ENCODE assay signal across 29 mouse cellular contexts in genomic region chr12:40273339-40273738, GRCm38 (mm10). TPM values are rescaled to one million over a fixed set of nuclear protein-coding genes. Genes with fewer than 3 reads are reported as not detected.
DNase-seq lines count a peak whose midpoint lies in the region; ATAC-seq and TF ChIP-seq lines count a peak whose summit lies in the region.
"Had no signal": no experiment of that assay in that cellular context is flagged by ENCODE, and none has a peak within 500 bp of the region (broad histone marks: within the 10 kb centered on the region; RNA-seq: fewer than 3 reads in every experiment).

No protein-coding gene starts in this region.

- no peak for TF ChIP-seq POLR2A in liver, adult 2 months (IDR thresholded peaks at IDR 0.05; ENCODE audit: extremely low read depth, insufficient read depth, low read length)

- no peak overlapping the region for H3K27ac ChIP-seq in liver, adult 2 months (replicated peaks; ENCODE audit: insufficient read depth, low read depth, low read length)
- H3K27ac ChIP-seq in liver, embryonic 11.5 days (ENCODE audit: low read depth, low read length), result no peak overlapping the region
- H3K27ac ChIP-seq in forebrain, embryonic 15.5 days (replicated peaks), result no peak overlapping the region
- H3K27ac ChIP-seq: embryonic facial prominence, embryonic 12.5 days; heart, embryonic 13.5 days; hindbrain, embryonic 10.5 days; hindbrain, embryonic 15.5 days; intestine, embryonic 15.5 days; limb, embryonic 13.5 days; liver, embryonic 13.5 days; macrophage had no signal

- no peaks in the 10 kb centered on the region for H3K79me2 ChIP-seq in liver, adult 2 months (ENCODE audit: control insufficient read depth, insufficient read depth, low read length)

- no peak for TF ChIP-seq CTCF in liver, adult 2 months (IDR thresholded peaks at IDR 0.05; ENCODE audit: low read depth, low read length)

- no peak for ATAC-seq in liver, embryonic 11.5 days (replicated peaks; ENCODE audit: low FRiP score)
- ATAC-seq in granulocyte monocyte progenitor cell, adult 5-6 weeks (replicated peaks; ENCODE audit: poor library complexity, severe bottlenecking), result peak; percentile 90
- peak; percentile 74 for ATAC-seq in megakaryocyte progenitor cell, adult 5-6 weeks (replicated peaks; ENCODE audit: poor library complexity)
- ATAC-seq in forebrain, embryonic 15.5 days (replicated peaks), result no peak
- ATAC-seq: forebrain, postnatal 0 days; intestine, embryonic 15.5 days; lung, postnatal 0 days; midbrain, embryonic 16.5 days had no signal

- no peaks in the 10 kb centered on the region for H3K4me1 ChIP-seq in liver, adult 2 months (ENCODE audit: control insufficient read depth, insufficient read depth, low read length)
- H3K4me1 ChIP-seq in liver, embryonic 11.5 days (replicated peaks; ENCODE audit: control insufficient read depth, insufficient read depth, low read length), result no peaks in the 10 kb centered on the region
- no peaks in the 10 kb centered on the region for H3K4me1 ChIP-seq in forebrain, embryonic 15.5 days
- H3K4me1 ChIP-seq: embryonic facial prominence, embryonic 12.5 days; hindbrain, embryonic 10.5 days; hindbrain, embryonic 15.5 days; intestine, embryonic 15.5 days; limb, embryonic 13.5 days; liver, embryonic 13.5 days had no signal

- peak; percentile 8 for DNase-seq in liver, adult 2 months (ENCODE audit: extremely low read depth, low read depth, low spot score)
- DNase-seq in liver, embryonic 11.5 days (ENCODE audit: low spot score), result no peak
- DNase-seq in adrenal gland, adult (ENCODE audit: inconsistent age in 2 of 2, low spot score in 1 of 2), result no peak
- no peak for DNase-seq in lung, postnatal 36 days
- DNase-seq: adrenal gland, adult 8-10 months; cerebellum, adult 11 months; cerebellum, adult 9-10 months; cerebellum, postnatal 36 days; embryo, embryonic 11 days; forebrain, postnatal 0 days; heart, postnatal 10 days; kidney, adult 2 months; kidney, postnatal 10 days; liver, embryonic 13.5 days; lung, adult 18-20 months; thymus, postnatal 14 days had no signal

- H3K4me2 ChIP-seq in liver, embryonic 11.5 days, result no peak overlapping the region
- no peak overlapping the region for H3K4me2 ChIP-seq in forebrain, embryonic 15.5 days (replicated peaks)
- H3K4me2 ChIP-seq: embryonic facial prominence, embryonic 12.5 days; heart, embryonic 13.5 days; hindbrain, embryonic 15.5 days; intestine, embryonic 15.5 days; limb, embryonic 13.5 days; liver, embryonic 13.5 days; midbrain, embryonic 11.5 days had no signal

- H3K9me3 ChIP-seq in liver, embryonic 11.5 days (ENCODE audit: control insufficient read depth, low read length), result no peaks in the 10 kb centered on the region
- no peaks in the 10 kb centered on the region for H3K9me3 ChIP-seq in forebrain, embryonic 15.5 days
- H3K9me3 ChIP-seq: embryonic facial prominence, embryonic 12.5 days; heart, embryonic 13.5 days; hindbrain, embryonic 10.5 days; hindbrain, embryonic 15.5 days; intestine, embryonic 15.5 days; liver, embryonic 13.5 days had no signal

- H3K27me3 ChIP-seq in liver, adult 2 months (ENCODE audit: control insufficient read depth, insufficient read depth, low read length), result no peaks in the 10 kb centered on the region
- no peaks in the 10 kb centered on the region for H3K27me3 ChIP-seq in liver, embryonic 11.5 days (replicated peaks; ENCODE audit: control insufficient read depth, insufficient read depth, low read length)
- H3K27me3 ChIP-seq in forebrain, embryonic 15.5 days, result no peaks in the 10 kb centered on the region
- H3K27me3 ChIP-seq: embryonic facial prominence, embryonic 12.5 days; heart, embryonic 13.5 days; hindbrain, embryonic 15.5 days; intestine, embryonic 15.5 days; limb, embryonic 13.5 days; liver, embryonic 13.5 days had no signal

- H3K36me3 ChIP-seq in liver, adult 2 months (ENCODE audit: control insufficient read depth, insufficient read depth, low read length), result no peaks in the 10 kb centered on the region
- no peaks in the 10 kb centered on the region for H3K36me3 ChIP-seq in liver, embryonic 11.5 days (ENCODE audit: control insufficient read depth, insufficient read depth, low read length)
- H3K36me3 ChIP-seq in forebrain, embryonic 15.5 days, result no peaks in the 10 kb centered on the region
- H3K36me3 ChIP-seq: embryonic facial prominence, embryonic 12.5 days; heart, embryonic 13.5 days; hindbrain, embryonic 10.5 days; hindbrain, embryonic 15.5 days; intestine, embryonic 15.5 days; limb, embryonic 13.5 days; liver, embryonic 13.5 days had no signal

- H3K9ac ChIP-seq in liver, adult 2 months (ENCODE audit: low read depth, low read length), result no peak overlapping the region
- no peak overlapping the region for H3K9ac ChIP-seq in liver, embryonic 11.5 days (ENCODE audit: low read depth, low read length)
- H3K9ac ChIP-seq in forebrain, embryonic 15.5 days (replicated peaks), result no peak overlapping the region
- H3K9ac ChIP-seq: embryonic facial prominence, embryonic 12.5 days; forebrain, postnatal 0 days; heart, embryonic 13.5 days; hindbrain, embryonic 15.5 days; intestine, embryonic 15.5 days; limb, embryonic 13.5 days; liver, embryonic 13.5 days had no signal

- 76% methylated on average over 4 of the region's 4 CpGs for WGBS in liver, adult 2 months
- WGBS in liver, embryonic 11.5 days, result 49% methylated on average over 4 of the region's 4 CpGs
- WGBS in forebrain, embryonic 15.5 days, result 93% methylated on average over 4 of the region's 4 CpGs

- no peak overlapping the region for H3K4me3 ChIP-seq in liver, adult 2 months (ENCODE audit: insufficient read depth, low read depth, low read length)
- H3K4me3 ChIP-seq in liver, embryonic 11.5 days (ENCODE audit: low read depth, low read length), result no peak overlapping the region
- no peak overlapping the region for H3K4me3 ChIP-seq in forebrain, embryonic 15.5 days
- H3K4me3 ChIP-seq: embryonic facial prominence, embryonic 12.5 days; heart, embryonic 13.5 days; hindbrain, embryonic 10.5 days; hindbrain, embryonic 15.5 days; intestine, embryonic 15.5 days; limb, embryonic 13.5 days; liver, embryonic 13.5 days had no signal

RNA-seq across cellular contexts. Expression of gene Ifrd1, which starts 25.0 kb away (rescaled TPM):
- total RNA-seq in liver, adult 2 months (2014; rRNA removed), result 17.6 and 24.3 TPM in 2 replicates
- polyA plus RNA-seq in liver, adult 2 months (2012; rRNA removed), result 3.9 and 4.8 TPM in 2 replicates
- 99.9 and 112 TPM in 2 replicates for polyA plus RNA-seq in liver, embryonic 11.5 days (2014; fragmentation: Nextera tagmentation; extraction: Ambion mirVana)
- 91.2 and 111 TPM in 2 replicates for total RNA-seq in granulocyte monocyte progenitor cell, adult 5-6 weeks (2014; fragmentation: Nextera tagmentation)
- total RNA-seq in granulocyte monocyte progenitor cell, adult 5-6 weeks (2017), result 107 and 115 TPM in 2 replicates
- total RNA-seq in megakaryocyte progenitor cell, adult 5-6 weeks (2015), result 145 and 175 TPM in 2 replicates
- 111 and 112 TPM in 2 replicates for total RNA-seq in megakaryocyte progenitor cell, adult 5-6 weeks (2017)
- 165 and 181 TPM in 2 replicates for polyA plus RNA-seq in forebrain, embryonic 15.5 days (2015; fragmentation: Nextera tagmentation; extraction: Ambion mirVana)

Comparison
In these comparisons a context has a peak if more than half of its experiments do, and no peak if none do; other contexts are left out.
1. ATAC-seq: peak in granulocyte monocyte progenitor cell, adult 5-6 weeks (single experiment) and megakaryocyte progenitor cell, adult 5-6 weeks (single experiment); none in liver, embryonic 11.5 days (single experiment) and forebrain, embryonic 15.5 days (single experiment).